12 mouse cellular contexts compared by ENCODE assay signal in the genomic region with DNA sequence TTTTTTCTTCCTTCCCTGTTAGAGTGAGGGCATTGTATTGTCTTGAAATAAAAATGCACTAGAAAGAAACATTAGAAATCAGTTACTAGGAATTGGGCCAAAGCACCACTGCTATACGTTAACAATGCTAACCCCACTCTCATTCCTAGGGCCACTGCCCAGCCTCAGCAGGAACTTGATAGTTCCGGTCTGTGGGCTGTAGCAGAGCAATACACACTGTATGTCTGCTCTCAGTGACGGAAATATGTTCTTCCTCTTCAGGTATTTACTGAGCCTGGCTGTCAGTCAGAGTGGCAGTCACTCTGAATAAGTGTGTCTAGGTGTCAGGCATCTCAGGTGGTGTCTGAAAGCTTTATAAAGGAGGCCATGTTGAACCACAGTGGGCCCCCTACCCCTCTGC.
"Had no signal": no experiment of that assay in that cellular context is flagged by ENCODE, and none has a peak within 500 bp of the region (broad histone marks: within the 10 kb centered on the region; RNA-seq: fewer than 3 reads in every experiment).

No protein-coding gene starts in this region.

- ATAC-seq: liver, embryonic 12.5 days; lung, postnatal 0 days; midbrain, embryonic 13.5 days; midbrain, embryonic 16.5 days had no signal

- DNase-seq: lung, adult 2 months; lung, postnatal 14 days; lung, postnatal 36 days; retina, postnatal 1 day; right cerebral cortex, adult 18-20 months; right cerebral cortex, postnatal 14 days; thymus, adult 2 months; thymus, postnatal 25 days had no signal
